8 mouse cellular contexts compared by ENCODE assay signal in genomic region chr5:110099656-110100580, GRCm38 (mm10). TPM values are rescaled to one million over a fixed set of nuclear protein-coding genes. Genes with fewer than 3 reads are reported as not detected.
A peak's percentile ranks its signal among the peaks of the same experiment; 100 is the strongest.
DNase-seq lines count a peak whose midpoint lies in the region; ATAC-seq lines count a peak whose summit lies in the region.

Gene Plcxd1, plus strand, starts transcription at chr5:110099969.

- H3K4me1 ChIP-seq in hindbrain, embryonic 11.5 days (replicated peaks; ENCODE audit: control insufficient read depth, insufficient read depth, low read length): peaks cover 6% of the 10 kb centered on the region; the same call in 1 of the 2 replicates
- H3K4me1 ChIP-seq in limb, embryonic 12.5 days (replicated peaks): peaks cover 36% of the 10 kb centered on the region
- H3K4me1 ChIP-seq in stomach, embryonic 16.5 days (ENCODE audit: control insufficient read depth, insufficient read depth, low read length): peaks cover 18% of the 10 kb centered on the region

- DNase-seq in left cerebral cortex, adult 8-10 months (ENCODE audit: low spot score in 2 of 2): peak in 1 of 2 experiments; percentile 12
- DNase-seq in left cerebral cortex, postnatal 4 days: no peak
- DNase-seq in hindbrain, embryonic 11.5 days (ENCODE audit: low spot score): no peak
- no peak for DNase-seq in gastrocnemius, postnatal 36 days
- no peak for DNase-seq in gastrocnemius, postnatal 14 days

- H3K9me3 ChIP-seq in hindbrain, embryonic 11.5 days (ENCODE audit: control insufficient read depth, low read length): no peaks in the 10 kb centered on the region
- peaks cover 2% of the 10 kb centered on the region; the same call in 1 of the 2 replicates for H3K9me3 ChIP-seq in limb, embryonic 12.5 days
- H3K9me3 ChIP-seq in stomach, embryonic 16.5 days (replicated peaks; ENCODE audit: control insufficient read depth, low read length): peaks cover under 1% of the 10 kb centered on the region

- peaks cover 5% of the 10 kb centered on the region; the same call in 1 of the 2 replicates for H3K27me3 ChIP-seq in hindbrain, embryonic 11.5 days (ENCODE audit: control insufficient read depth, insufficient read depth, low read length)
- H3K27me3 ChIP-seq in limb, embryonic 12.5 days: peaks cover 18% of the 10 kb centered on the region
- H3K27me3 ChIP-seq in stomach, embryonic 16.5 days (ENCODE audit: control insufficient read depth, insufficient read depth, low read length): no peaks in the 10 kb centered on the region

- H3K27ac ChIP-seq in hindbrain, embryonic 11.5 days (ENCODE audit: low read depth, low read length): no peak within 1 kb of the TSS
- peak within 1 kb of the TSS; percentile 35; the same call in 1 of the 2 replicates for H3K27ac ChIP-seq in limb, embryonic 12.5 days
- H3K27ac ChIP-seq in stomach, embryonic 16.5 days (ENCODE audit: low read length): peak within 1 kb of the TSS; percentile 38; the same call in 1 of the 2 replicates

- 0 out of 2 replicates have a peak, but pooled peaks have one; percentile 7 for ATAC-seq in common myeloid progenitor, adult 5-6 weeks (replicated peaks; ENCODE audit: low read depth, poor library complexity, severe bottlenecking)
- peak; percentile 5; the same call in 1 of the 2 replicates for ATAC-seq in hindbrain, embryonic 11.5 days (ENCODE audit: low FRiP score)
- no peak for ATAC-seq in limb, embryonic 12.5 days (ENCODE audit: insufficient number of reproducible peaks, insufficient read depth, low FRiP score, low TSS enrichment, low read depth)
- ATAC-seq in stomach, embryonic 16.5 days (ENCODE audit: insufficient read depth, low FRiP score): no peak

- no peak within 1 kb of the TSS for H3K9ac ChIP-seq in hindbrain, embryonic 11.5 days (ENCODE audit: low read depth, low read length)
- no peak within 1 kb of the TSS for H3K9ac ChIP-seq in limb, embryonic 12.5 days (replicated peaks)
- H3K9ac ChIP-seq in stomach, embryonic 16.5 days (ENCODE audit: low read length): no peak within 1 kb of the TSS

- H3K4me2 ChIP-seq in hindbrain, embryonic 11.5 days (replicated peaks; ENCODE audit: low read depth, low read length): peak within 1 kb of the TSS; percentile 56
- H3K4me2 ChIP-seq in limb, embryonic 12.5 days: peak within 1 kb of the TSS; percentile 78
- H3K4me2 ChIP-seq in stomach, embryonic 16.5 days (ENCODE audit: low read depth, low read length): peak within 1 kb of the TSS; percentile 76

- intact Hi-C loops in left cerebral cortex, postnatal 4 days (cut with DNase I): no loop called here
- intact Hi-C loops in gastrocnemius, postnatal 36 days (cut with DNase I): loop anchor here (5.0 kb wide), 1 partner anchor 43 kb away; no protein-coding TSS in a partner anchor
- intact Hi-C loops in gastrocnemius, postnatal 14 days (cut with DNase I; ENCODE audit: low total_unique reads): no loop called here

- WGBS in hindbrain, embryonic 11.5 days: 7% methylated on average over 25 of the region's 25 CpGs
- WGBS in limb, embryonic 12.5 days: 5% methylated on average over 25 of the region's 25 CpGs
- WGBS in stomach, embryonic 16.5 days: 10% methylated on average over 25 of the region's 25 CpGs

- H3K36me3 ChIP-seq in hindbrain, embryonic 11.5 days (ENCODE audit: control insufficient read depth, insufficient read depth, low read length): peaks cover 20% of the 10 kb centered on the region; the same call in 1 of the 2 replicates
- peaks cover 22% of the 10 kb centered on the region for H3K36me3 ChIP-seq in limb, embryonic 12.5 days
- H3K36me3 ChIP-seq in stomach, embryonic 16.5 days (ENCODE audit: control insufficient read depth, insufficient read depth, low read length): peaks cover 22% of the 10 kb centered on the region

- peak within 1 kb of the TSS; percentile 30 for H3K4me3 ChIP-seq in hindbrain, embryonic 11.5 days (ENCODE audit: low read depth, low read length)
- peak within 1 kb of the TSS; percentile 40 for H3K4me3 ChIP-seq in limb, embryonic 12.5 days (replicated peaks)
- H3K4me3 ChIP-seq in stomach, embryonic 16.5 days (replicated peaks; ENCODE audit: low read length): no peak within 1 kb of the TSS; the same call in 1 of the 2 replicates

RNA-seq across cellular contexts. Expression of gene Plcxd1, which starts in this region (rescaled TPM):
- total RNA-seq in left cerebral cortex, adult 8-10 months (2022): 10 to 100 TPM; 10.2 to 15.1 (median 14.1) TPM
- 1 to 10 TPM; 2.6 to 3.6 TPM for total RNA-seq in left cerebral cortex, postnatal 4 days (2021)
- 0.05 TPM in 1 of 2 replicates, not detected in the other for total RNA-seq in common myeloid progenitor, adult 5-6 weeks (2017)
- polyA plus RNA-seq in hindbrain, embryonic 11.5 days (2014; fragmentation: Nextera tagmentation; extraction: Ambion mirVana): 0.64 and 0.76 TPM in 2 replicates
- 1.8 and 2.0 TPM in 2 replicates for polyA plus RNA-seq in limb, embryonic 12.5 days (2016; fragmentation: Nextera tagmentation; extraction: Ambion mirVana)
- polyA plus RNA-seq in stomach, embryonic 16.5 days (2015; fragmentation: Nextera tagmentation; extraction: Ambion mirVana): 1.3 and 1.4 TPM in 2 replicates
- not detected for total RNA-seq in gastrocnemius, postnatal 36 days (2021)
- not detected for total RNA-seq in gastrocnemius, postnatal 14 days (2021)

Comparison
In these comparisons a context has a peak if more than half of its experiments do, and no peak if none do; other contexts are left out.
1. Peak in ATAC-seq in common myeloid progenitor, adult 5-6 weeks; RNA of the gene not detected or under 1 TPM.
2. Peak in ATAC-seq, H3K4me3 ChIP-seq and H3K4me2 ChIP-seq in hindbrain, embryonic 11.5 days; RNA of the gene not detected or under 1 TPM.